Mouse (Mus musculus): ENCODE results near the gene Nolc1.

GRCm38 (mm10) chr19:46094144-46094543 is 18.5 kb downstream of the Nolc1 start:
- TF ChIP-seq EP300 (IDR thresholded peaks at IDR 0.05): no peak
- TF ChIP-seq CTCF (IDR thresholded peaks at IDR 0.05): no peak

All from lung, postnatal 0 days (tissue).